Mouse (Mus musculus) brain, embryonic 14.5 days (tissue): ENCODE data around the gene Fgf4.

Experiments
- CTCF ChIP-seq: fragments of 200-500 bp; IDR thresholded peaks from 2 replicates; pipeline ENCODE4 v1.5.1; 2012; ENCODE audit warnings: inconsistent platforms, mild to moderate bottlenecking, moderate library complexity, borderline replicate concordance; ENCODE audit not compliant: insufficient read depth, insufficient read length; ENCODE audit errors: extremely low read depth
- POLR2A ChIP-seq: fragments of 200-500 bp; IDR thresholded peaks from 2 replicates; pipeline ENCODE4 v1.6.1; 2012; ENCODE audit warnings: mild to moderate bottlenecking, inconsistent platforms, borderline replicate concordance; ENCODE audit not compliant: poor library complexity, insufficient read depth, insufficient read length, severe bottlenecking; ENCODE audit errors: extremely low read depth

DNA sequence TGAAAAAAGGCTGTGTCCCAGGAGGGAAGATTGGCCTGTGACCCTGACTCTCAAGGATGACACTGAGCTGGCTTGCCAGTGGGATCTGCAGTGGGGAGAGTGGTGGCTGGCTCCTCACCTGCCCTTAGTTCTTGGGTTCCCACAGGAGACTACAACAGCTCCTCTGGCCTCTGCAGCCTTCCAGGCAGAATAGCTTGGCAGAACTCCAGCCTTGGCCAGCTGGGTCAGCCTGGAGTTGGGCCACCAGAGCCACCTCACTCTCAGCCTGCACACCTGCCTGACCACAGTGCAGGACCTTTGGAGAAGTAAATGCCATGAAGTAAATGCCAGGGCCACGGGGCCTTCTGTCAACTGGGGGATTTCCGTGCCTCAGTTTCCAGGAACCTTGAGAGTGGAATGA is 23.2 kb upstream of the Fgf4 start:
- no peak for TF ChIP-seq POLR2A
- no peak for TF ChIP-seq CTCF
